Mouse (Mus musculus) adipocyte (in vitro differentiated cells): ENCODE data around the gene Tmem101.
"Not testable (repeated sequence)": the region's sequence is repeated elsewhere in the genome, so short reads cannot be mapped to it uniquely, and the experiment has no call there.

Experiments used
- DNase-seq: peaks from one replicate; pipeline ENCODE4 v3.0.0-alpha.2; 2016; ENCODE audit warnings: low spot score

The Tmem101 gene

GRCm38 (mm10) chr11:102156039-102156785 lies at the start of gene Tmem101:
TSS of gene Tmem101 (minus strand) at chr11:102156404.
- peak; percentile 95 for DNase-seq

GRCm38 (mm10) chr11:102201408-102201821 lies 45.2 kb upstream of the Tmem101 start:
- no peak for DNase-seq

DNA sequence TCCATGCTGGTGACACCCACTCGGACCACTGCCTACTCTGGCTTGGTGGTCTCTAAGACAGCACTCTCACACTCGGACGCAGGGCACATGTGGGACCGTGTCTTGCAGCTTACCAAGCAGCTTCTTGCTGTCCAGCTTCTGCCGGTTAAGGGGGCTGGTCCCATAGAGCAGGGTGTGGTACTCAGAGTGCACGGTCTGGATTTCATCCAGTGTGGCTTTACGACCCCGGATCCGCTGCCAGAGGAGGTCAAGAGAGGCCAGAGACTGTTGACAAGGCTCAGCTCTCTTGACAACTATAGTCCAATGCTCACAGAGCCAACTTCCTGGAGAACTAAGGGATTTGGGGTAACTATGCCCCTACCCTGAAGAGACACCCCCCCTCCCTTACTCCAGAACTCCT lies 43.7 kb upstream of the Tmem101 start:
- no peak for DNase-seq

GRCm38 (mm10) chr11:102198245-102198644 lies 42.0 kb upstream of the Tmem101 start:
- no peak for DNase-seq

GRCm38 (mm10) chr11:102196018-102196797 lies 40.0 kb upstream of the Tmem101 start:
- no peak for DNase-seq

DNA sequence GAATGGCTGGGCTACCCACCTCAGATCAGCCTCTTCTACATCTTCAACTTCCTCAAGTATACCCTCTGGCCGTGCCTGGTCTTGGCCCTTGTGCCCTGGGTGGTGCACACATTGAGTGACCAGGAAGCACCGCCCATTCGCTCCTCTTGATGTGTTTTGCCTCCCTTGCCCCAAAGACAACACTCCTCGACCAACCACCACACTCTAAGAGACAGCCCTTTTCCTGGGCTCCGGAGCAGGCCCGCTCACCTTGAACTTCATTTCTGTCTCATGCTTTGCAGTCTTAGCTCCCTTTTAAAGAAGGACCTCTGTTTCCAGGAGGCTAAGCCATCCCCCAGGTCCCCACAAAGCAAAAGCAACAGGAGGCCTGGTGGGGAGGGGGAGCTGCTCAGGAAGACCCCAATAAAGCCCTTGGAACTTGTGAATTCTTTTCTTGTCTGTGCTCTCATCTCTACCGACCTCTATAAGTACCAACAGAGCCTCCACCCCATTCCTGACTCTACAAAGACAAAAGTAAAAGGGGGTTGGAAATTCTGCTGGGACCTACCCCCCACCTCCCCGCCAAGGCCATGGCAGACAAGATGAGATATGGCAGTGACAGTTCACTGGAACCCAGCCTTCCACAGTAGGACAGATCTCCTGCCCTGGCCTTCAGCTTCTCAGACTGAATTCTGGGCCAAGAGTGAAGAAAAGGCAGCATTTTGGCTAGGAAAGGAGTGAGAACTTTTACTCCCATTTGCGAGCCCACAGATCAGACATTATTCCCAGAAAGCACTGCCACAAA lies 37.6 kb upstream of the Tmem101 start:
- DNase-seq, result peak; percentile 75

DNA sequence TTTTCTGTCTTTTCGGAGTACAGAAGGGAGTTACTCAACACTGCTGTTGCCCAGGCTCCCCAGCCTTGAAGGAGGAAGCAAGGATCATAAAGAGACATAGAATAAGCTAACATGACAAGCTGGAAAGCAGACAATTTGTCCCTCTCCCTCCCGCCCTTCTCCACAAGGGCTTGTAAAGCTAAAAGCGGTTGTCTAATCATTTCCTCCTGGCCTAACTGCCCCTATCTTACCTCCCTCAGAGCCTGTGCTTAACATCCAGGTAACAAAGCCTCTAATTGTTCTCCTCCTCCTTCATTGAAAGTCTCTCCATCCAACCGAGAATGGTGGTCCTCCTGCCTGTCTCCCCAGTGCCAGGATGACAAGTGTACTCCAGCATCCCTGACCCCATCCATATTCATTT lies 34.6 kb upstream of the Tmem101 start:
- peak; percentile 45 for DNase-seq

- DNase-seq, result peak; percentile 42
Observed at GRCm38 (mm10) chr11:102189461-102190436, 33.5 kb upstream of the Tmem101 start, which contains the start of gene G6pc3. TSS of gene G6pc3 (plus strand) at chr11:102189620.

DNA sequence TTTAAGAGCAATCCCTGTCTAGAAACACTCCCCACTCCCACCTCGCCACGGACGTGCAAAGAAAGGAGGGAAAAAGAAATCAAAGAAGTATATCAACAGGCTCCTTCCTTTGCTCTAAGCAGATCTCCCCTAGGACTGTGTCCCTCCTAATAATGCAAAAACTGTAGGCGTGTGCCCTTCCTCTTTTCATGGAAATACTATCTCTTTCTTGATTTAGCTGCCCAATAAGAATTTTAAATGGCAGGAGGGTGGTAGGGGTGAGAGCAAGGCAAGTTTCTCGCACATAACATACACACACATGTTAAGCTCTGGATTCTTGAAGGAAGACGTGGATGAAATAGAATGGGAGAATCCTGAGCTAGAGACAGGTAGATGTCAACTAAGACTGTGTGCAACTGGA lies 32.8 kb upstream of the Tmem101 start:
- no peak for DNase-seq

GRCm38 (mm10) chr11:102186235-102186634 lies 30.0 kb upstream of the Tmem101 start:
- DNase-seq, result peak; percentile 83

- DNase-seq, result no peak
Observed at GRCm38 (mm10) chr11:102185677-102186076, 29.5 kb upstream of the Tmem101 start.

DNA sequence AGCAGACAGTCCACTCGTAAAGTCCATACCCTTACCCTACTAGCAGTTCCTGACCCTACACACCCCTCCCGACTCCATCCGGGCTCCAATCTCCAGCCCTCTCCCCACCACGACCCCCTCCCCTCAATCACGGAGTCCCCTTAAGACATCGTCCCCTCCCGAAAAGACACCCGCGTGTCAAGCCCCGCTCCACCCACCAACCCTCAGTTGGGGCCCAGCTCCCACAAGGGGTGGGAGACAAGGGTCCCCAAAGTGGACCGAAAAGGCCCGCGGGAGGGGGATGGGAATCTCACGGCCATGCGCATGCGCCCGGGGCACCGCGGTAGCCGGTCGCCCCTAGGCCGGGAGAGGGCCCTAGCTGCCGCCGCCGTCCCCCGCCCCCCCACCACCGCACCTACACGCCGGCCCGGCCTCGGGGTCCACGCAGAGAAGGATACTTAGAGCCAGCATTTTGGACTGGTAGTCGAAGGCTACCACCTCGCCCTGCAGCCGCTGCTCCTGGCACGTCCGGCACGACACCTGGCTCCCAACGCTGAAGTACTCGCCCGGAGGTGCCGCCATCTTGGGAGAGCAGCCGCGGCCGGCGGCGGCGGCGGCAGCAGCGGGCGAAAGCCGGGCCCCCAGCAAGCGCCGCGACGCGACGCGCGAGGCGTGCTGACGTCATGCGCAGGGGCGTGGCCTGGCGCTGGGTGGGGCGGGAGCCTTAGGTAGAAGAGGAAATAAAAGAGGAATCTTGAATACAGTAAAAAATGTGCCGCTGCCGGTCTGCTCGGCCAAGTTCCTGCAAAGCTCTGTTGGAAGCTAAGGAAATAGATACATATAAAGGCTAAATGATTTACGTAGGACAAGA lies 28.7 kb upstream of the Tmem101 start, which contains the start of gene Lsm12:
Lsm12 (minus strand) TSS at position 651 of the 850 bp plus-strand sequence.
- peak; percentile 90 for DNase-seq

DNA sequence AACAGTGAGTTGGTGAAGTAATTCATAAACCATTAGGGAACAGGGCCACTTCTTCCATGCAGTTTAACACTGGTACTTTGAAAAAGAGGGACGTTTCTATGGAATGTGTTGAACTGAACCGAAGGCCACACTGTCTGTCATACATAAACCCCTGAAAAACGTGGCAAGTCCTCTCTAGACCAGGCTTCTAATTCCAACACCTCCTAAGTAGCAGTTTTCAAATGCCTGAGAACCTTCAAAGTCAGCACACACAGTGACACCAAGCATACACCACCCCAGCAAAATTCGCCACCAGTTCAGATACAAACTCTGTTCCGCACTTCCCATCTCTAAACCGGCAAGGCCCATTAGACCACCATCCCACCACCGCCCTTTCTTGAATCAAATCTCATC lies 28.0 kb upstream of the Tmem101 start:
- peak; percentile 38 for DNase-seq

GRCm38 (mm10) chr11:102179836-102180235 lies 23.6 kb upstream of the Tmem101 start:
- DNase-seq, result peak; percentile 73

- no peak for DNase-seq
Observed at GRCm38 (mm10) chr11:102168689-102169088, 12.5 kb upstream of the Tmem101 start.

DNA sequence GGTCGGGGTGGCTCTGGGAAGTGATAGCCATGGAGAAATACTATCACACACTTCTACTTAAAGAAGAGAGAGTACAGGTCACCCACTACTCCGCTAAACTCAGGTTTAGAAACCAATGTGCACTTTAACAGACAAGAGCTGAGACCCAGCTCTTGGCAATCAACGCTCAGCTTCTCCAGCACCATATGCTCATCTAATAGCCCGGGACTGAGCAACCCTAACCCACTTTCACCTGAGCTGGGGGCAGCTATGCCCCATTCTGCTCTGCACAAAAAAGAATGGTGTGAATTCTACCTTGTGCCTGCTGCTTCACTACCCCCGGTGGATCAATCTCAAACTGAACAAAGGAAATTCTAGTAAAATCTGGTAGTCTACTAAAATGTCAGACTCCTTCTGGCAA lies 11.3 kb upstream of the Tmem101 start:
- no peak for DNase-seq

DNA sequence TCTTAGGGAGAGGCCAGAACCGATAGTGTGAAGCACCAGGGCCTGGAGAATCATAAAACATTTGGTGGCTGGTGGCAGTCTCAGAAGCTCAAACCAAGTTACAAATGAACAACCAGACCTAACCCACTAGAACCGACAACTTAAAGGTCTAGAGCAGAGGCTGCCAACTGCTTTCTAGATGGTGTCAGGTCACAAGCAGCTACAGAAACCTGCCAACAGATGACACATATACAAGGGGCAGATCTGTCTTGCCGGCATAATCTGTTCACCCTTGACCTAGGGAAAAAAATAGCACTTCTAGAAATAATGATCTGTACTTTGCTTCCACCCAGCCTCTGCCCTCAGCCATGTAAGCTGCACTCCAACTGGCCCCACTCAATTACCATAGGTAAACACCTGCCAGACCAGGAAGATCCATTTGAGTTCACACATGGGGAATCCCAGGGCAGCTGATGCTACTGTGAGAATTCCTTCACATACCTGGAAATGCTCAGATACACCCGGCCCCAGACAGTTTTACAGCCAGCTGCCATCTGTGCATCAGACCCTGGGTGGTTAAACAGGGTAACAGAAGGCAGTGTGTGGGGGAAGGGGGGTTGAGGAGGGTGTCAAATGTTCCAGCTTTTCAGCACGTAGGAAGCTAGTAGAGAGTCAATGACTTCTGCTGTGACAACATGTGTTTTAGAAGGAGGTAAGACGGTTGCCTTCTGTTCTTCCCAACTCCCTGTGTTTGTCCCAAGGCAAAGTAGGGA lies 9.9 kb upstream of the Tmem101 start:
- DNase-seq, result no peak

DNA sequence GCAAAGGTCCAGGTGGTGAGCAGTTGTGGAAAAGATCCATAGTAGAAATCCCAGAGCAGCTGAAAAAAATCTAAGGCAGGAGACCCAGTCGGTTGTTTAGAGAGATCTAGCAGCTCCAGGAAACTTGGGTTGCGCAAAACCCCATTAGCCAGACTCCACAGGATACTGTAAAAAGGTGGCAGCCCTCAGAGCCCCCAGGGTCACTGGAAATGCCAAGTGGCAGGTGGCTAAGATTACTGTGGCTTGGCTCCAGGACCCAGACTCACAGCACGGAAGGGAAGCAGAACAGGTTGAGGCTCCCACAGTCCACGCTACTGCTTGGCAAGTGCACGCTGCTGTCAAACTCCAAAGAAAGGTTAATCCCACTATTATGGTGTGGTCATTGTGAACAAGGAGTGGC lies 3.6 kb upstream of the Tmem101 start:
- no peak for DNase-seq

GRCm38 (mm10) chr11:102158024-102158423 lies 1.8 kb upstream of the Tmem101 start:
- not testable (repeated sequence) for DNase-seq

- DNase-seq, result no peak
Observed at GRCm38 (mm10) chr11:102156786-102157089, 534 bp upstream of the Tmem101 start.
